Mouse (Mus musculus) right cerebral cortex, postnatal 4 days (tissue): ENCODE data around the gene Tnk2.

ENCODE experiments used
- DNase-seq: peaks from one replicate; pipeline ENCODE4 v3.0.0-alpha.2; 2022

The Tnk2 gene

DNA sequence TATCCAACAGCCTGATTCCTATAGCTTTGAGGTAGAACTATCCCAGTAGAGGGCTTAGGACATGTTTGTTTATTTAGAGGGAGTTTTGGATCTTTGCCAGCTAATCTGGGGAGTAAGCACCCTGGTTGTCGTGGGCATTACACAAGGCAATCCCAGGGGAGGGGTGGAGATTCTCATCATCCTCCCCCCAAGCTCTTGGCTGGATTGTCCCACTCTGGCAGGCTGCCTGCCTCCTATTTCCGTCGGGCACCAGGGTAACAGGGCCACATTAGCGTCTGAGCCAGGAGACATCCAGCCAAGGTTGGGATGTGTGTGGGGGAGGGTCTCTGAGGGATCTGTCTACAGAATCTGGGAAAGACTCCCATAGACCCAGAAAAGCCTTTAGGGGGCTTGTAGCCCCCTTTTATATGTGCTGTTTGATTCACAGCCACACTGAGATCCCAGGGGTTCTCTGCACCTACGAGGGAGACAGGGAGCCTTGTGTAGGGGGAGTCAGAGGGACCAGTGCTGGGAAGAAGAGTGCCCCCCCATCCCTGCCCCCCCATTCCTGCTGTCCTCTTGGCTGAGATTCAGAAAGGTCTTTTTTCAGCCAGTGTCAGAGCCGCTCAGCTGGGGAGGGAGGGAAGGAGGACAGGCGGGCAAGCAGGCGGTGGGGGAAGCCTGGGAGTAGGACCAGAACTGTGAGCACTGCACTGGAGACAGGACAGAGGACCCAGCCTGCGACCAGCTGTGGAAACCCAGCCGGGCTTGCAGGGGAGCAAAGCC lies 17.1 kb downstream of the Tnk2 start:
- peak; percentile 75 for DNase-seq

DNA sequence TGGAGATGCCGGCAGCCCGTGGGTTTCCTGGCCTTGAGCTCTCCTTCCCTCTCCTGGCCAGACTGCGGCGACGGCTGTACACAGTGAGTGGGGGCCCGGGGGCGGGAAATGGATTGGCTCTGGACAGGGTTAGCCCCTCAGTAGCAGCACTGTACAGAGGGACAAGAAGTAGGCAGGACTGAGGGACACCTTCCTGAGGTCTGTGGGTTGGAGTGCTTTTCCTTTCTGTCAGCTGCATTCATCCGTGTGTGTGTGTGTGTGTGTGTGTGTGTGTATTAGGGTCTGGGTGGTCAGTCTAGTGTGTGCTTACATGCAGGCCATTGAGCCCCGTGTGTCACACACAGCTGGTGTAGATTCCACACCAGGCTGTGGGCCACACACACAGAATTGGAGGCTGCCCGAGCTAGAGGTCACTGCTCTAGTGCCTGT lies 17.8 kb downstream of the Tnk2 start:
- no peak for DNase-seq

DNA sequence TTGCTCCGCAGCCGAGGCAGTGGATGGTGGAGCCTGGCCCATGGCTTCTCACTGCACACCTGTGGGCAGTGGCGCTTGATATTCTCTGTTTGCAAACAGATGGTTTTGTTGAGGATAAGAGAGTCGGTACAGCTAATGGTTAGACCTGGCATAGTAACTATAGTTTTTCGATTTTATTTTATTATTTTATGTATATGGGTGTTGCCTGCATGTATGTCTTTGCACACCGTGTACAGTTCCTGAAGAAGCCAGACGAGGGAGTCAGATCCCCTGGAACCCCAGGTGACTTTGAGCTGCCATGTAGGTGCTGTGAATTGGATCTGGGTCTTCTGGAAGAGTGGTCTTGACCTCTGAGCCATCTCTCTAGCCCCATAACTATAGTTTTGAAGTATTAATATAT lies 18.7 kb downstream of the Tnk2 start:
- DNase-seq = no peak

DNA sequence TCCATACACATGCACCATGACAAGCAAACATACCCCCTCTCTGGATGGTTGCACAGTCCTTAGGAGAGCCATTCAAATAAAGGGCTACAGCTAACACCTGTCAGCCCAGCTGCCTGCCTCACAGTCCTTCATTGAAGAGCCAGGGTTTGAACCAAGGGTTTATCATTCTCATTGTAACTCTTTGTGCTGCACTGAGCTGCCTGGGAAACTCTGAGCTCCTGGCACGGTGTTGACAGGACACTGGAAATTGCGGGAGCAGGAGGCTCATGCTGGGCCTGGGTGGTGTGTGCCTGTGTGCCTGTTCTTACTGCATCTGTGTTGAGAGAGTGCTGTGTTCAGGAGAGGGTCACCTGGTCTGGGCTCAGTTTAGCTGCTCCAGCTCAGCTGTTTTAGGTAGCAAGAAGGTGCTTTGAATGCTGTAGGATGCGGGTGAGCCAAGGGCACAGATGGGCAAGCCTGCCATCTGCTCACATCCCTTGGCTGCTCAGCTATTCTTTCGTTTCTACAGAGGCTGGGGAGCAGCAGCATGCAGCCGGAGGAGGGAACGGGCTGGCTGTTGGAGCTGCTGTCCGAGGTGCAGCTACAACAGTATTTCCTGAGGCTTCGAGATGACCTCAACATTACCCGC lies 19.7 kb downstream of the Tnk2 start:
- DNase-seq = no peak

DNA sequence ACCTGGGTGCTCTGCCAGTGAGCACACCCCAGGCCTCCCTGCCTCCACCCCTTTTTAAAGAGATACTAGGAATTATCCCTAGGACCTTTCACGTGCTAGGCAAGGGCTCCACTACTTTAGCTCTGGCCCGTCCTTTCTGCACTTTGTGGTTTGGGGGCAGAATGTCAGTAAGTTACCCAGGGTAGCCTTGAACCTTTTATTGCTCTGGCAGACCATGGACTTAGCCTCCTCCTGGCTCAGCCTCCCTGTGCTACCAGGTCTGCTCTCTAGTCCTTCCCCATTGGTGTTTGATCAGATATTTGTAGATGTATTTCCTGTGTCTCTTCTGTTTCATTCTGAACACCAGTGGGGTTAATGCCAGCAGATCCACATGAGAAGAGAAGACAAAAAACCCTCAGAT lies 20.5 kb downstream of the Tnk2 start:
- no peak for DNase-seq

DNA sequence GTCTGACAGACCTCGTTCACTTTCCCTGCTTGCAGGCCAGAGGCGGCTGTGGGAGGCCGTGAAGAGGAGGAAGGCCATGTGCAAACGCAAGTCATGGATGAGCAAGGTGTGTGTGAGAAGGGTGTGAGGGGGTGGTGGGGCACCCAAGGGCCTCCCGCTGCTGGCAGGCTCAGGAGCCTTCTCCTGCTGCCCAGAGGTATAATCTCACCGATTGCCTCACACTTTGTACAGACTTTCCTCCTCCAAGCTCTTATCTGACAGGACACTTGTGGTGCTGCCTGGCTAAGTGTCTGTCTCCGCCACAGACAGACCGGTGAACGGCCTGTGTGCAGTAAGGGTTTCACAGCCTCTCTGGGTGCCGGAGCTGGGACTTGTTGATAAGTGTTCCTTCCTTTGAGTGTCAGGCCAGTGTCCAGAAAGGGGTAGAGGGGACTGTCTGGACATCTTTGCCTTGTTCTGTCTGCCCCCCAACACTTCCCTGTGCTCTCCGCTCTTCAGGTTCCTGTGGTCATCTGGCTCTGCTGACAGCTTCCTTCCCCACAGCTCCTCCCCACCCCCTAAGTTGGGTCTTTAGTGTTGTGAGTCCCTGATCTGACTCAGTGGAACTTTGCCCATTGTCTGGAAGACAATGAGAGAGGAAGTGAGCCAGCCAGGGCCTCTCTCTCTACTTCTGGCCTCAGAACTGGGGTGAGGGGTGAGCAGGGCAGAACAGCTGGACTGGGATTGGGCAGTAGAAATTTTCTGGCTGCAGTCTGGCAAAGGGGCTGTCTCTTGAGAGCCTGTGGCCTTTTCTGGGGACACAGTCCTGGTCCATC lies 22.4 kb downstream of the Tnk2 start:
- no peak for DNase-seq

- DNase-seq = no peak
Measured at GRCm38 (mm10) chr16:32666671-32667551, 23.2 kb downstream of the Tnk2 start.

GRCm38 (mm10) chr16:32667552-32667872 lies 23.8 kb downstream of the Tnk2 start:
- DNase-seq = no peak

GRCm38 (mm10) chr16:32668030-32668429 lies 24.4 kb downstream of the Tnk2 start:
- DNase-seq = no peak

- DNase-seq = no peak
Measured at GRCm38 (mm10) chr16:32668472-32668871, 24.8 kb downstream of the Tnk2 start.

DNA sequence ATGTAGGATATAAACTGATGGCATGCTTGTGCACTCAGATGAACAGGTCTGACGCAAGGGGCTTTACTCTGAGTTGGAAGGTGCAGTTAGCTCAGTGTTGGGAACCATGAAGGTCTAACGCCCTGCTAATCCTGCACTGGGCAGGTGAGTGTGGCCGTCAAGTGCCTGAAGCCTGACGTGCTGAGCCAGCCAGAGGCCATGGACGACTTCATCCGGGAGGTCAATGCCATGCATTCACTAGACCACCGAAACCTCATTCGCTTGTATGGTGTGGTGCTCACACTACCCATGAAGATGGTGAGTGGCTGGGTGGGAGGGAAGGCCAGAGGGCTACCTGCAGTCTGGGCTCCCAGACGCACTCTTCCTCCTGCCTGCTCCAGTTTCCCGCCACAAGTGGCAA lies 25.6 kb downstream of the Tnk2 start:
- no peak for DNase-seq

- no peak for DNase-seq
Measured at GRCm38 (mm10) chr16:32670354-32671124, 26.9 kb downstream of the Tnk2 start.

DNA sequence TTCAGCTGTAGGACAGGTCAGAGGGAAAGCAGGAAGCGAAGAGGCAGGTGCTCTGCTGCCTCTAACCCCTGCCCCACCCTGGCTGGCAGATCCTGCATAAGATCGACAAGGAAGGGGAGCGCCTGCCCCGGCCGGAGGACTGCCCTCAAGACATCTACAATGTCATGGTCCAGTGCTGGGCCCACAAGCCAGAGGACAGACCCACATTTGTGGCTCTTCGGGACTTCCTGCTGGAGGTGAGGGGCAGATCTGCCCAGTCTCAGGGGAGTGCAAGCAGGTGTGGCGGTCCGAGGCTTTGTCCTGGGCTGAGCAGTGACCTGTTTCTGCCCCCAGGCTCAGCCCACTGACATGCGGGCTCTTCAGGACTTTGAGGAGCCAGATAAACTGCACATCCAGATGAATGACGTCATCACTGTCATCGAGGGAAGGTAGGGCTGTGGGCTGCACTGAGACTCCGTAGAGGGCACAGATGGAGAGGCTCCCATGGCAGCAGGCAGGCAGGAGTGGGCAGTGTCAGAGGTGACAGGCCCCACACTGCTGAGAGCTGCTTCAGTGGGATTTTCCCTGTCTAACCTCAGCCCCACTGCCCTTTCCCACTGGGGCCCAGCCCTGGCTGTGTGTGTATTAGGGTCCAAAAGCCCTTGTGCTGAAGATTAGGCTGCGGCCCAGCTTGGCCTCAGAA lies 27.7 kb downstream of the Tnk2 start:
- no peak for DNase-seq

- DNase-seq = no peak
Measured at GRCm38 (mm10) chr16:32672250-32672649, 28.6 kb downstream of the Tnk2 start.

GRCm38 (mm10) chr16:32672861-32673560 lies 29.3 kb downstream of the Tnk2 start:
- no peak for DNase-seq

DNA sequence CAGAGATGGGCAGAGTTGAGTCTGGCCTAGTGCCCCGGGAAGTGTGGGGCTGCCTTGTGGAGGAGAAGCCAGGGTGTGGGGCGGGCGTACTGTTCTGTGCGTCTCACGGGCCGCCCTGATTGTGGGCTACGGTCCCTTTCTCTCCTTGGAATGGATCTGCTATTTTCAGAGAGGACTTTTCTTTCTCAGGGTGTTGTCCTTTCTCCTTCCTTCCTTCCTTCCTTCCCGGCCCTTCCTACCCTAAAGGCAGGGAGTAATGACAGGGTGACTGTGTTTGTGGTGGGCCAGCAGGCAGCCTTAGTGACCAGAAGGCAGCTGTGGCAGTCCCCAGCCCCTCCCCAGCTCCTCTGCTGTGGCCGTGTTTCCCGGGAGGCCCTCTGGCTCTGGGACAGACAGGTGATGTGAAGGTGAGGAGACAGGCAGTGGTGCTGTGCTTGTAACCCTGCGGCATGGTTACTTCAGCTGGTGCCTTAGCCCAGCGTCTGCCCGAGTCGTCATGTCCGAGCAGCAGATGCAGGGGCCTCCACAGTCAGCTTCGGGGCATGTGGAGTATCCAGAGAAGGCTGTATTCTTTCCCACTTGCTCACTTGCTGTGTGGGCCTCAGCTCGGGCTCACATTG lies 30.6 kb downstream of the Tnk2 start:
- no peak for DNase-seq

GRCm38 (mm10) chr16:32677040-32677700 lies 33.5 kb downstream of the Tnk2 start:
- no peak for DNase-seq

- no peak for DNase-seq
Measured at GRCm38 (mm10) chr16:32677903-32678302, 34.2 kb downstream of the Tnk2 start.

GRCm38 (mm10) chr16:32678812-32679211 lies 35.1 kb downstream of the Tnk2 start:
- DNase-seq = no peak

DNA sequence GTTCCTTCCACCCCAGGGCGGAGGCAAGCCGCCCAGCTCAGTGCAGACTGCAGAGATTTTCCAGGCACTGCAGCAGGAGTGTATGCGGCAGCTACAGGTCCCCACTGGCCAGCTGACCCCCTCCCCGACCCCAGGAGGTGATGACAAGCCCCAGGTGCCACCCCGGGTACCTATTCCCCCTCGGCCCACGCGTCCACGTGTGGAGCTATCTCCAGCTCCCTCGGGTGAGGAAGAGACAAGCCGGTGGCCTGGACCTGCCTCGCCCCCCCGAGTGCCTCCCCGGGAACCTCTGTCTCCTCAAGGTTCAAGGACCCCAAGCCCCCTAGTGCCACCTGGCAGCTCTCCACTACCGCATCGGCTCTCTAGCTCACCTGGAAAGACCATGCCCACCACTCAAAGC lies 36.3 kb downstream of the Tnk2 start:
- DNase-seq = no peak
